Mouse (Mus musculus): ENCODE measurements around the gene Kansl1. TPM values are rescaled to one million over a fixed set of nuclear protein-coding genes. Genes with fewer than 3 reads are reported as not detected.

Gene Kansl1
- polyA plus RNA-seq, 1 experiment from 2014 or later, result 7.5 TPM

DNA sequence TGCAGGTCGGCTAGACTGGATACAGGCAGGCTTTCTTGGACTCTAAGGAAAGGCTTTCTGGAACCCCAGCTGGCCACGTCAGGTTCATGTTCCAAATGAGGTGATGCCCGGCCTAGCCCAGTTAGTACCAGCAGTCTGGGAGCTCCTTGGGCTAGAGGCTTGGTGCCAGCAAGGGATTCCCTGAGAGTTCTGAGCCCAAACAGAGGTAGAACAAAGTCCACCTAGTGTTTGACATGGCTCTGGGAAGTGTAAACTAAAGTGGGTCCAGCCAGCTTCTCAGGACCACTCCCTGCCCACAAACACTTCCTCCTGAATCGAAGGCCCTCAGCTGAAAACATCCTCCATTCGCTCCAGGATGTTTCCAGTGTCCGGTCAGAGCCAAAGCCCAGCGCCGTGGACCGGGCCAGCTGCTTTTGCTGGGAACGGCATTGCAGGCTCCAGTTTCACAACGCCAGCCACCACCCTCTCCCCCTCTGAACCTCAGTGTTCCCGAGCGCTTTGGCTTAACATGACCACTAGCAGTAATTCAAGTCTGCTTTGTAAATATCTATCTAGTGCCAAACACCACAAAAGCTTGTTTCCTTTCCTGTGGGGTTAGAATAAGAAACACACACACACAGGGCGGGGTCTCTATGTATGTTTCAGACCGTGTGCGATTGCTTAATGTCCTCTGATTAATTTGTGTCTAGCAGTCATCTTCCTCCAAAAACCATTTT lies 151.8 kb downstream of the Kansl1 start:
- peak; percentile 82 for ATAC-seq (ENCODE audit: low FRiP score, low TSS enrichment)
- peak overlapping the region; percentile 11; the same call in 1 of the 2 replicates for H3K4me2 ChIP-seq (replicated peaks; ENCODE audit: low read depth)

GRCm38 (mm10) chr11:104315703-104316102 lies 153.0 kb downstream of the Kansl1 start:
- no peaks in the 10 kb centered on the region for H3K4me1 ChIP-seq (replicated peaks; ENCODE audit: control insufficient read depth, insufficient read depth)
- ATAC-seq (ENCODE audit: low FRiP score, low TSS enrichment) (no peak), DNase-seq (ENCODE audit: low spot score) (peak; percentile 93)
- H3K4me3 ChIP-seq (ENCODE audit: low read depth, low read length), result no peak overlapping the region
- no peak overlapping the region for H3K27ac ChIP-seq (replicated peaks)
- H3K36me3 ChIP-seq (ENCODE audit: control insufficient read depth, insufficient read depth, low read length), result no peaks in the 10 kb centered on the region
- H3K9ac ChIP-seq (ENCODE audit: low read length), result no peak overlapping the region
- no peak overlapping the region for H3K4me2 ChIP-seq (replicated peaks; ENCODE audit: low read depth)
- 5% methylated on average over 6 of the region's 6 CpGs for WGBS
- TF ChIP-seq EP300 (optimal IDR thresholded peaks at IDR 0.05) (no peak), CTCF (IDR thresholded peaks at IDR 0.05; ENCODE audit: low read depth) (peak; percentile 97)
- H3K27me3 ChIP-seq (ENCODE audit: control insufficient read depth, insufficient read depth, low read length), result no peaks in the 10 kb centered on the region
- no peaks in the 10 kb centered on the region for H3K9me3 ChIP-seq (ENCODE audit: control insufficient read depth, low read length)

More for the DNA sequence above, 151.8 kb downstream of the Kansl1 start:
- Histone ChIP-seq H3K9me3 (ENCODE audit: control insufficient read depth, low read length) (no peaks in the 10 kb centered on the region), H3K9ac (ENCODE audit: low read length) (no peak overlapping the region), H3K4me3 (ENCODE audit: low read depth, low read length) (no peak overlapping the region), H3K4me1 (replicated peaks; ENCODE audit: control insufficient read depth, insufficient read depth) (no peaks in the 10 kb centered on the region), H3K36me3 (ENCODE audit: control insufficient read depth, insufficient read depth, low read length) (no peaks in the 10 kb centered on the region), H3K27me3 (ENCODE audit: control insufficient read depth, insufficient read depth, low read length) (no peaks in the 10 kb centered on the region), H3K27ac (replicated peaks) (peak overlapping the region; percentile 69)
- peak; percentile 79 for DNase-seq (ENCODE audit: low spot score)
- 43% methylated on average over 16 of the region's 16 CpGs for WGBS
- TF ChIP-seq CTCF (IDR thresholded peaks at IDR 0.05; ENCODE audit: low read depth) (no peak), EP300 (optimal IDR thresholded peaks at IDR 0.05) (no peak)

DNA sequence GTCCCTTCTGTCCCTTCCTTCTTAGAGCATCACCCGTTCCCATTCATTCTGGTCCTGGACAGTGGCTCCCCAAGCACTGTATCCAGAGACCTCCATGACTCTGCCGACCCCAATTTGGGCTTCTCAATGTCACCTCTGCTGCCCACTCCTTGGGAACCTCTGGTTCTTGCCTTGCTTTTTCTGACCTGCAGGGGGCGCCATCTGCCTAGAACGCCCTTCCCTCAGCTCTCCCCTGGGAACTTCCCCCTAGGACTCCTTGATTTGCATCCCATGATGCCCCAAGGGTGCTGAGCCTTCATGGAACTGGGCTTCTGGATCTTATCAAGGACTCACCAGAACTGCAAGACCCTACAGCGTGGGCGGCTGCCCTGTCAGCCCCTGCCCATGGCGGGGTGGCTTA lies 157.0 kb downstream of the Kansl1 start:
- Histone ChIP-seq H3K9me3 (ENCODE audit: control insufficient read depth, low read length) (no peaks in the 10 kb centered on the region), H3K4me3 (ENCODE audit: low read depth, low read length) (no peak overlapping the region), H3K4me1 (replicated peaks; ENCODE audit: control insufficient read depth, insufficient read depth) (no peaks in the 10 kb centered on the region), H3K9ac (ENCODE audit: low read length) (no peak overlapping the region), H3K4me2 (replicated peaks; ENCODE audit: low read depth) (no peak overlapping the region), H3K27ac (replicated peaks) (no peak overlapping the region), H3K27me3 (ENCODE audit: control insufficient read depth, insufficient read depth, low read length) (no peaks in the 10 kb centered on the region), H3K36me3 (ENCODE audit: control insufficient read depth, insufficient read depth, low read length) (no peaks in the 10 kb centered on the region)
- TF ChIP-seq CTCF (IDR thresholded peaks at IDR 0.05; ENCODE audit: low read depth), result peak; percentile 63
- no peak for TF ChIP-seq EP300 (optimal IDR thresholded peaks at IDR 0.05)
- DNase-seq (ENCODE audit: low spot score), result no peak
- no peak for ATAC-seq (ENCODE audit: low FRiP score, low TSS enrichment)
- WGBS, result 66% methylated on average over 7 of the region's 7 CpGs

DNA sequence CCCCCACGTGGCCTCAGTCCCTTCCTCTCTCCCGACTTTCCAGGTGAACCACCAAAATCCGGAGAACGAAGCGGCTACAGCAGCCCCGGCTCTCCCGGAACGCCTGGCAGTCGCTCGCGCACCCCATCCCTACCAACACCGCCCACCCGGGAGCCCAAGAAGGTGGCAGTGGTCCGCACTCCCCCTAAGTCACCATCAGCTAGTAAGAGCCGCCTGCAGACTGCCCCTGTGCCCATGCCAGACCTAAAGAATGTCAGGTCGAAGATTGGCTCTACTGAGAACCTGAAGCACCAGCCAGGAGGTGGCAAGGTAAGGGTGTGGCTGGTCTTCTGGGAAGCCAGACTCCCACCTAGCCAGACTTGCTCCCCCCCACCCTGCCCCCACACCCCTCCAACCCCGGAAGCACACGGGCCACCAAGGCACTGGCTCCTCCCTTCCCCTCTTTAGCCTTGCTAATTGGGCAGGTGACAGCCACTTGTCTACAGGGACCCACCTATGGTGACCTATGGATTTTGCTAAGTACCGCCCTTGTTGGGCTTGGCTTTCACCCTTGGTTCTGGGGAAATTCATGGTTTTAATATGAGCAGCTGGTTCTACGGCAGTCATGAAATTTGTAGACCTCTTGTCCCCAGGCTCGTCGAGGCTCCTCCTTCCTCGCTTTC lies 158.3 kb downstream of the Kansl1 start:
- peak; percentile 84 for ATAC-seq (ENCODE audit: low FRiP score, low TSS enrichment)
- Histone ChIP-seq H3K9me3 (ENCODE audit: control insufficient read depth, low read length) (no peaks in the 10 kb centered on the region), H3K36me3 (ENCODE audit: control insufficient read depth, insufficient read depth, low read length) (no peaks in the 10 kb centered on the region), H3K4me1 (replicated peaks; ENCODE audit: control insufficient read depth, insufficient read depth) (no peaks in the 10 kb centered on the region), H3K27ac (replicated peaks) (no peak overlapping the region), H3K27me3 (ENCODE audit: control insufficient read depth, insufficient read depth, low read length) (no peaks in the 10 kb centered on the region), H3K9ac (ENCODE audit: low read length) (0 out of 2 replicates have a peak overlapping the region, but pooled peaks have one; percentile 13), H3K4me3 (ENCODE audit: low read depth, low read length) (peak overlapping the region; percentile 25), H3K4me2 (replicated peaks; ENCODE audit: low read depth) (peak overlapping the region; percentile 52)
- WGBS, result 11% methylated on average over 23 of the region's 23 CpGs
- DNase-seq (ENCODE audit: low spot score), result peak; percentile 55
- TF ChIP-seq CTCF (IDR thresholded peaks at IDR 0.05; ENCODE audit: low read depth) (no peak), EP300 (optimal IDR thresholded peaks at IDR 0.05) (no peak)

GRCm38 (mm10) chr11:104309377-104310225 lies 159.1 kb downstream of the Kansl1 start:
- ATAC-seq (ENCODE audit: low FRiP score, low TSS enrichment), result no peak
- 33% methylated on average over 12 of the region's 12 CpGs for WGBS
- H3K4me3 ChIP-seq (ENCODE audit: low read depth, low read length), result peak overlapping the region; percentile 25

More at GRCm38 (mm10) chr11:104309377-104310225, 159.1 kb downstream of the Kansl1 start:
- Histone ChIP-seq H3K27me3 (ENCODE audit: control insufficient read depth, insufficient read depth, low read length) (no peaks in the 10 kb centered on the region), H3K36me3 (ENCODE audit: control insufficient read depth, insufficient read depth, low read length) (no peaks in the 10 kb centered on the region), H3K27ac (replicated peaks) (no peak overlapping the region), H3K9me3 (ENCODE audit: control insufficient read depth, low read length) (no peaks in the 10 kb centered on the region), H3K4me1 (replicated peaks; ENCODE audit: control insufficient read depth, insufficient read depth) (no peaks in the 10 kb centered on the region), H3K4me2 (replicated peaks; ENCODE audit: low read depth) (peak overlapping the region; percentile 52), H3K9ac (ENCODE audit: low read length) (no peak overlapping the region)
- DNase-seq (ENCODE audit: low spot score), result no peak
- TF ChIP-seq CTCF (IDR thresholded peaks at IDR 0.05; ENCODE audit: low read depth), result no peak
- no peak for TF ChIP-seq EP300 (optimal IDR thresholded peaks at IDR 0.05)
